Mouse (Mus musculus) G1E-ER4 (cell line): ENCODE measurements around the gene Itgb3. TPM values are rescaled to one million over a fixed set of nuclear protein-coding genes. Genes with fewer than 3 reads are reported as not detected.

Experiments used
- GATA1 ChIP-seq: IDR thresholded peaks from one replicate; pipeline ENCODE4 v1.8.0; 2012; ENCODE audit warnings: low read length, inconsistent platforms
- polyA plus RNA-seq: library from polyadenylated mRNA; stranded (reverse); fragments of >175 nt; gene quantifications from 2 replicates; pipeline ENCODE4 v1.2.3, GENCODE M21; 2012

Gene Itgb3
- polyA plus RNA-seq, 1 experiment = 0.39 TPM

DNA sequence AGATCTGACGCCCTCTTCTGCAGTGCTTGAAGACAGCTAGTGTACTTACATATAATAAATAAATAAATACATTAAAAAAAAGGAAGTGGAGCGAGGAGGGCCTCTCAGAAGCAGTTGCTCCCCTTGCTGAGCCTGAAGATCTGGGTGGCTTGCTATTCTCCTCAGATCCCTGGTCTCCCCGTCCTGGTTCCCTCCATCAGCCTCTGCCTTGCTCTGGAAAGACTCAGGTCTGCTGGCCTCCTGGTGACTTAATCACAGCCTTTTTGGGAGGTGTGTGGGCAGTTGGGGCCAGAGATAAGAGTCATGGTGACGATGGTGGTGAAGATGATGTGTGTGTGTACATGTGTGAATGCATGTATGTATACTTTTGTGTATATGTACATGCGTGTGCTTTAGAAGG is 20.8 kb downstream of the Itgb3 start:
- TF ChIP-seq GATA1 = no peak

DNA sequence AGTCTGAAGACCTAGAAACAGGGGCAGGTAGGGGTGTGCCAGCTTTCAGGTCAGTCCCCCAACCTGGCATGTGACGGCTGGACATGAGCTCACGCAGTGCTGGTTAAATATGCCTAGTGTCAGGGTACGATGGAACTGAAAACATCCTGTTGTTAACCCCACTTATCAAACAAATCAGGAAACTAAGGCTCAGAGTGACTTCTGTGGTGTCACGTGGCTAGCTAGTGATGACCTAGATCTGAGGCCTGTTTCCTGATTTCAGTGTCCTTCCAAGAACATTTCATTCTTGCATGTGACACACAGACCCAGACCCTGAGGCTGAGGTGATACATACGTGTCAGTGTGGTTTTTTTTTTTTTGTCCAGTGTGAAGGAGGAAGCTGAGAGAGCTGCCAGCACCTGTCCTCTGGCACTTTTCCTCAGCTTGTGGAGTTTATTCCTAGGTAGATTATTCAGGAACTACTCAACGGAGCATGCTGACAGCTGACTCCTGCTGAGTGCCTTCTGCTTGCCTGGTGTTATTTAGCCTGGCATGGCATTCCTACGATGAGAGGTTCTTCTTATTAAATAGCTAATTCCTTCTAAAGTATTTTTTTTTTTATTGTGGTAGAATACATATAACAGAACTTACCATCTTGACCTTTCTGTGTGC is 22.5 kb downstream of the Itgb3 start:
- no peak for TF ChIP-seq GATA1

- no peak for TF ChIP-seq GATA1
Observed at GRCm38 (mm10) chr11:104631306-104631705, 23.5 kb downstream of the Itgb3 start.

DNA sequence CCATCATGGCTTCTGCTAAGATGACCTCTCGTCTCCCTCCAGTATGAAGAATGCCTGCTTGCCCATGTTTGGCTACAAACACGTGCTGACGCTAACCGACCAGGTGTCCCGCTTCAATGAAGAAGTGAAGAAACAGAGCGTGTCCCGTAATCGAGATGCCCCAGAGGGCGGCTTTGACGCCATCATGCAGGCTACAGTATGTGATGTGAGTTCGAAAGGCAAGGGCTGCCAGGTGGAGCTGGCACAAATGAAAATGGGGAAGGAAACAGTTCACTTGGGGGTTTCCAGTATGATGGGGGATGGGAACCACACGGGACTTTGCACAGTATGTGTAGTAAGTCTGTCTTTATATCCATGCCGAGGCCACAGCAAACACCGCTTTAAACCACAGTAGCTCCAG is 29.2 kb downstream of the Itgb3 start:
- TF ChIP-seq GATA1 = no peak

GRCm38 (mm10) chr11:104638006-104638405 is 30.2 kb downstream of the Itgb3 start:
- TF ChIP-seq GATA1 = no peak

GRCm38 (mm10) chr11:104638906-104639305 is 31.1 kb downstream of the Itgb3 start:
- no peak for TF ChIP-seq GATA1

DNA sequence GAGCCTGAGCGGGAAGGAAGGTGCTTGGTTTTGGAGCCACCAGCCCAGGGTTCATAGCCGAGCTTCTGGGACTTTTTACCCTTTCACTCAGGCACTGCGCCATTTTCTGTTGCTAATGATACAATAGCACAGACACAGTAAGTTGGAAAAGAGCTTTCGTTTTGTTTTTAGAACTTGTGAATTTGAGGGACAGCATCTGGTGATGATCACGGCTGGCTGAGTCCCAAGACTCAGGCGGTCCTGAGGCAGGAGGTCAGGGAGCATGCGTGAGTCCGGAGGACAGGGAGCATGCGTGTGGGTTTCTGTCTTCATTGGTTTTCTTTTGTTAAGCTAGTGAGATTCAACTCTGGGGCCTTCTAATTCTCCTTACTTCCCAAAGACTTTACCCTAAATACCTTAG is 31.8 kb downstream of the Itgb3 start:
- no peak for TF ChIP-seq GATA1

- no peak for TF ChIP-seq GATA1
Observed at GRCm38 (mm10) chr11:104640894-104641293, 33.1 kb downstream of the Itgb3 start.

GRCm38 (mm10) chr11:104643236-104643635 is 35.4 kb downstream of the Itgb3 start:
- TF ChIP-seq GATA1 = no peak

DNA sequence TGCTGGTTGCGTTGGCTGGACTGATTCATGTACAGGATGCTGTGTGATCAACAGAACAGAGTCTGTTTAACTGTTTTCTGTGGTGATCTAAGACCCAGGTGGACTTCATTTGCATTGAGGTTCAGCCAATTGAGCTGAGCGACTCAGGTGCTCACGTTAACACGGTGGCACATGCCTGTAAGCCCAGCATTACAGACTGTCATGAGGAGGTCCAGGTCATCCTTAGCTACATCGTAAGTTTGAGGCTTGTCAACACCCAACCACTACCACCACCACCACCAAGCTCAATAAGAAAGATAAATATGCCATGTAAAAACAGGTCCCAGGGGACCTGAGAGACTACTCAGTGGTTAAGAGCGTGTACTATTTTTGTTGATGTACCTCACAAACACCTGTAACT is 37.6 kb downstream of the Itgb3 start:
- no peak for TF ChIP-seq GATA1

GRCm38 (mm10) chr11:104646173-104646572 is 38.4 kb downstream of the Itgb3 start:
- no peak for TF ChIP-seq GATA1

- TF ChIP-seq GATA1 = no peak
Observed at GRCm38 (mm10) chr11:104646611-104647010, 38.8 kb downstream of the Itgb3 start.

DNA sequence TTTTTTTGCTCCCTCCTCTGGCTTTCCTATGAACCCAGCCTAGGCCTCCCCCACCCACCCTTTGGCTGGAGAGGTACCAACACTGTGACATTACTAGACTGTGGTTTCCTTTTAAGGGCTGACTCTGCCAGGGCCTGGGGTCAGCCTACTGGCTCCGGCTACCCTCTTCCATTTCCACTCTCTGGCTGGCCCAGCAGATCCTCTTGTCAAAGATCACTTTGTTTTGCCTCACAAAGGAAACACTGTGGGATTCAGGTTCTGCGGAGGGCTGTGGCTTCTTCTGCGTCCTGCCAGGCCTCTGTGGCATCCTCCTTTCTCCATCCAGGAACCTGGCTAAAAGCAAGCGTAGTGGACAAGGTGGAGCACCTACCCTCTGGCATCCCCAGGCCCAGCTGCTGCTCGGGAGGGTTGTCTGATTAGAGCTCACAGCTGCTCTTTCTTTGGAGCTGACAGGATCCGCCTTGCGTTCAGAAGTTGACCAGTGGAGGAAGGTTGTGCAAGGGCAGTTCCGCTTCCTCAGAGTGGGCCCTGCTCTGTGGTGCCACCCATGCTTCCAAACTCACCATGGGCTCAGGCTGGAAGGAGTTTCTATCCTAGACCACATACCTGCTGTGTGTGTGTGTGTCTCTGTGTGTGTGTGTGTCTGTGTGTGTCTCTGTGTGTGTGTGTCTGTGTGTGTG is 39.5 kb downstream of the Itgb3 start:
- no peak for TF ChIP-seq GATA1

DNA sequence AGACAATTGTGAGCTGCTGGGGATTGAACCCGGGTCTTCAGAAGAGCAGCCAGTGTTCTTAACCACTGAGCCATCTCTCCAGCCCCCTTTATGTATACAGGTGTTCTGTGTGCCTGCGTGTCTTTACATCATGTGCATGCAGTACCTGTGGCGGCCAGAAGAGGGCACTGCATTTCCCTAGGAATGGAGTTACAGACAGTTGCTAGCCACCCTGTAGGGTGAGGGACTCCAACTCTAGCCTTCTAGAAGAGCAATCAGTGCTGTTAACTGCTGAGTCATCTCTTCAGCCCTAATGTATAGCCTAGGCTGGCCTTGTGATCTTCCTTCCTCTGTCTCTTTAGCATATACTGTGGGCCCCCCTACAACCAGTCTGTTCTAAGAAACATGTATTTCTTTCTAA is 40.8 kb downstream of the Itgb3 start:
- TF ChIP-seq GATA1 = no peak

- no peak for TF ChIP-seq GATA1
Observed at GRCm38 (mm10) chr11:104660599-104660998, 52.8 kb downstream of the Itgb3 start.

GRCm38 (mm10) chr11:104661106-104661505 is 53.3 kb downstream of the Itgb3 start:
- TF ChIP-seq GATA1 = peak; percentile 80

DNA sequence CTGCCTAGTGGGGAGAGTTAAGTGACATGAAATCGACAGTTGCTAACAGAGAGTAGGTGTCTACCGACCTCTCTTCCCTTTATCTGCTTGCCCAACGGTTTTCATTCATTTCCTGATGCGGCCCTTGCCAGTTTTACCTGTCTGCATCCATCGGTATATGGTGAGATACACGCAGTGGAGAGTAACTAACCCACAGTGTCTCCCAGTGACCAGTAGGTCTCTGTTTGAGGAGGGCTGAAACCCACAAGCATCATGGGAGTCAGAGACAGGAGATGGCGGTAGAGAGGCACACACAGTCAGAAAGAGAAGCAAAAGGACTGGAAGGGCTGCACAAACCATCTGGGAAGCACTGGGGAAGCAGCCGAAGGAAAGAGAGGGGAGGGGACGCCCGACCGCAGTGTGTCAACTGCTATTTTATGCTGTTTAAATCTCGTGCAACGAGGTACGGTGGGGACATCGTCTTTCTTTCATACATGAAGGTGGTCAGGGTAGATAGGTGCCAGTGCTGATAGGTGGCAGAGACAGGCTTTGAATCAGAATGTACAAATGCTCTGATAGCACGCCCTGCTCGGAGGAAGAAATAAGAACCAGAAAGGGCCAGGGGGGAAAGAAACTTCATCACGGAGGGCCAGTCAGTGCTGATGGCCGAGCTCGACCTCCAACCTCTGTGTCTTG is 53.9 kb downstream of the Itgb3 start:
- TF ChIP-seq GATA1 = no peak
